Mouse (Mus musculus) lung, postnatal 4 days (tissue): Measurements from ENCODE around the gene Clstn3.

Experiments used
- DNase-seq, 2 experiments: peaks; one replicate each; pipeline ENCODE4 v3.0.0; 2021

Gene Clstn3

GRCm38 (mm10) chr6:124448186-124448852 is 16.3 kb downstream of the Clstn3 start:
- no peak for DNase-seq

DNA sequence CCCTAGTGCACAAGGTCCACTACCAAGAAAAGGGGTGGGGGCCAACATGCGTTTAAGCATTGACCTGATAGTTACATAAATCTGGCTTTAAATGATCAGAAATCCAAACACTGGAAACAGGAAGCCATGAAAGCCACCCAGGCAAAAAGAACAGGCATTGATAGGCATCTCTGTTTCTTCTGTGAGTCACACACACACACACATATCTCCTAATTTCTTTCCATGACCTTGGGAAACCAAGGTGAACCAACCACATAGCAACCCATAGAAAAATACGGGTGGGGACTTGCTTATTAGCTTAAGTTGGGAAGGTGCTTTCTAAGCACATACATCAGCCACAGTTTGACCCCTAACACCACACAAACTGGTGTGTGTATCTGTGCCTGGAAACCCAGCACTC is 17.2 kb downstream of the Clstn3 start:
- DNase-seq = no peak

DNA sequence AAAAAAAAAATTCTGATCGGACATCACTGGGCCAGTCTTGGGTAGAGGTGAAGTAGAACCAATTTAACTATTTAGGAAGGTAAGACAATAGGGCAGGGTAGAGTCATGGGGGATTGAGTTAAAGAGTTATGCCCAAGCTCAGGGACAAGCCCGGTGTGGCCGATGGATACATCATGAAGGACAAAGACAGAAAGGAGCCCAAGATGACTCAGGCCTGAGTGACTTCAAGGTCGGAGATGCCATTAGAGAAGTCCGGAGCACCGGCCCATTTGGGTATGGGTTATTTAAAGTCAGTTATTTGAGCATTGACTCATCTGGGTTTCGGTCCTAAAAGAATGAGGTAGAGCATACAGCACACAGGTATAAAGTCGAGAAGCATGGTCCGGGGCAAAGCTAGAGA is 18.1 kb downstream of the Clstn3 start:
- DNase-seq = no peak

DNA sequence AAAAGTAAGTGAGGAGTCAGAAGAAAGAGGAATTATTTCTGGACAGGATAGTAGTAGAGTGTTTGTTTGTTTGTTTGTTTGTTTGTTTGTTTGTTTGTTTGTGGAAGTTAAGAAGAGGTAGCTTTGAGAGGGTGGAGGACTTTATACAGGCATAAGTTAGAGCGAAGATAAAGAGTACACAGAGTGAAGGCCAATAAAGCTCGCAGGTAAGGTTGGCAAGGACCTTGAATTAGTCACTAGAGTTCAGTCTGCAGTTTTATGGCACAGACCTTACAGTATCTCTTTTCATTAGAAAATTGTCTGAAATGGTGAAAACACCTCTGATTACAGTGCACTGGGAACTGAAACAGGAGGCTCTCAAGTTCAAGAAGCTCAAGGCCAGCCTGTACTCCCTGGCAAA is 18.6 kb downstream of the Clstn3 start:
- DNase-seq = no peak

- DNase-seq = no peak
These were observed 21.3 kb downstream of the Clstn3 start for GRCm38 (mm10) chr6:124443338-124443737.

GRCm38 (mm10) chr6:124436245-124436644 is 28.3 kb downstream of the Clstn3 start:
- DNase-seq = no peak

DNA sequence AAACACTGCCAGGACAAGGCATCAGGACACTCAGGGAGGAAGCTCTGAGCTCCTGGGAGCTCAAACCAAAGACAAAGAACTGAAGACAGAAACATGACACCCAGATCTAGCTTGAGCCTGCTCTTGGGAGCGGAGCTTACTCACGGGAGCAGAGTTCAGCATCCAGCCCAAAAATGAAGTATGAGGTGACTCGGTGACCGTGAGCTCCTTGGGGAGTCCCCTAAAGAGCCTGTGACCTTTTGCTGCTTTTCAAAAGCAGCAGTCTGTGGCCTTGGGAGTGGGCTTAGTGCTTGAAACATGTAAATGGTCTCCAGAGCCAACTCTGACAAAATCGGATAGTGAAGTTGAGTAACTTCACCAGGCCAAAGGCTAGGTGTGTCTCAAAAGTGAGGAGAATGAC is 29.4 kb downstream of the Clstn3 start:
- no peak for DNase-seq

GRCm38 (mm10) chr6:124433688-124434324 is 30.8 kb downstream of the Clstn3 start:
- DNase-seq = no peak

GRCm38 (mm10) chr6:124430784-124431495 is 33.7 kb downstream of the Clstn3 start:
- no peak for DNase-seq

DNA sequence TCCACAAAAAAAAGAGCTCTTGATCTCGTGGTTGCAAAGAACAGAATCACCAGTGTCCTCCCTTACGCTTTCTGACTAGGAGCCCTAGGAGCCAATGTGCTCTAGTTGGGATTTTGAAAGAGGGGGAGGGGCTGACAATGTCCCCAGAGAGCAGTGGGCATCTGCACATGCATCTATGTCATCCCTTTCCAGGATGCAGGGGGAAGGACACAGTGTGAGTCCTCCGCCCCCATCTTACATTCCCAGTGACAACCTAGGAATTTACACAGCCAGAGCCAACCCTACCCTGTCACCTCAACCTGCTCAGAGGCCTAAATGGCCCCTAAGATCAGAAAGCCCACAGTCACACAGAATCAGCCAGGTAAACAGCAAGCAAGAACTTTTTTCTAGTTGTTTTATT is 34.2 kb downstream of the Clstn3 start:
- no peak for DNase-seq

DNA sequence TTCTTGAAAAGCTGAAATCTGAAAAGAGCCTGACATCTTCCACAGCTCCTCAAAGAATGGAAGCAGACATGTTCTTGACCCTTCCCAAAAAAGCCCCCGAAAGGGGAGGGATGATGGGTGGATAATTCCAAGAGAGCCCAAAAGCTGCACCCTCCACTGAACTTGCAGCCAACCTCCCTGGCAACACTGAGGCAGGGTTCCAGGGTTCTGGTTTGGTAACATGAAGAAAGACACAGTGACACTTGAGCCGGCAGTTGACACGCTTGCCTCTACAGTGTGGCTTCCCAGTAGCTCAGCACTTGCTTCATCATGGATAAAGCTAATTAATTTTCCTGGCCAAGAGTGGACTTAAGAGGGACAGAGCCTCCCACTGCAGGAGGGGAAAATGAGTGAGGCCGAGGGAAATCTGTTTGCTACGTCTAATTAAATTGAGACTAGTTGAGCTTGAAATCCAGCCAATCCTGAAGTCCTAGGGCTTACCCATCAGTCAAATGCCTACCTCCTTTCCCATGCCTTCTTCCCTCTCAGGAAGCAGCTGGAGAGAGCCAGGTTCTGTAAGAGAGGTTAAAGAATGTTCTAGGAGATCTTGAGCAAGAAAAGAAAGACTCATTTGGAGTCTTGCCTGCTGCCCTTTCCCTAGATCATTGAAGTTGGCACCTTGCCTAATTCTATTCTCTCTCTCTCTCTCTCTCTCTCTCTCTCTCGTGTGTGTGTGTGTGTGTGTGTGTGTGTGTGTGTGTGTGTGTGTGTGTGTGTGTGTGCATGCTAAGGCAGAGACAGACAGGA is 36.6 kb downstream of the Clstn3 start:
- no peak for DNase-seq

DNA sequence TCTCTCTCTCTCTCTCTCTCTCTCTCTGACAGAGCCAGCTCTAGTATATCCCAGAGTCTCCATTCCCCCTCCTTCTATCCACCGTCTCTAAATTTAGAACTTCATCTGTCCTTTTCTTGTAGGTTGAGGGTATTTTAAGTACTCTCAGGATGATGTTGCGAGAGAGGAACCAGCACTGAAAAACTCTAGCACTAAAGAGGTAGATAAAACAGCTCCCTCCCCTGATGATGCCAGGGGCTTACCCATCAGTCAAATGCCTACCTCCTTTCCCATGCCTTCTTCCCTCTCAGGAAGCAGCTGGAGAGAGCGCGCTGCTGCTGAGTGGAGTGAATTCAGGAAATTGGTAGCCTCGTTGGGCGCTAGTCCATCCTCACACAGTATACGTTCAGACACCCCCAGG is 37.3 kb downstream of the Clstn3 start:
- DNase-seq = no peak

GRCm38 (mm10) chr6:124426604-124427003 is 38.0 kb downstream of the Clstn3 start:
- no peak for DNase-seq

DNA sequence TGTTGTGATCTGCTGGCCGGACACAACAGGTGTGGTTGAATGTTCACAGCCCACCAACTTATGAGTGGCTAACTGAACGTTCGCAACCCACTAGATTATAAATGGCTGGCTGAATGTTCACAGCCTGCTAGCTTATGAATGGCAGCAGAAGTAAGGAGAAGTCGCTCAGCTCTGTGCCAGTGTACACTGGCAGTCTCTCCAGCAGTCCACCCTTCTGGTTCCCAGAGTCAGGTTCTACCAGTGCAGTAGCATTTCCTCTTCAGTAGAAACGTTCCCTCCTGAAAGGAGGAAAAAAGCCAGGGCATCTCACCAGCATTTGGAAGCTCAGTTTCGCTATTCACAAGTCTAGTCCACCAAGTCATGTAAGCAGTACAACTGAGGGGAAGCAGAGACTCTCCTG is 39.1 kb downstream of the Clstn3 start:
- DNase-seq = no peak

GRCm38 (mm10) chr6:124425042-124425441 is 39.6 kb downstream of the Clstn3 start:
- DNase-seq = peak; percentile 37 to 61

DNA sequence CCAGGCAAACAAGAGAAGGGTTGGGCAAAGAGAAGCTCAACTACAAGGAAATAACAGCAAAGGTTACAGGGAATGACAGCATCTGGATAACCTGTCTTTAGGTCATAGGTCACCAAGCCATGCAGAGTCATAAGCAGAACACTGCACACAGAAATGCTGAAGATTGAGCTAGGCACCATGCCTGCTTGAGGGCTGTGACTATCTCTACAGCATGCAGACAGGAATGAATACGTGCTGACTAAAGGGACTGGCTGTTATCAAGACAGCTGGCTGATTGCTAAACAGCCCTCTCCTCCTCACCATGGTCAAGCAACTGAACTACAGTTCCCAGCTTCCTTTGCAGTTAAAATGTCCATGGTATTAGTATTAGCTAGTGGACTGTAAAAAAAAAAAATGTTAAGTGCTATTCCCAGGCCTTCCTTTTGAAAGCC is 40.5 kb downstream of the Clstn3 start:
- DNase-seq = no peak

- DNase-seq = no peak
These were observed 45.9 kb downstream of the Clstn3 start for GRCm38 (mm10) chr6:124418686-124419085.

DNA sequence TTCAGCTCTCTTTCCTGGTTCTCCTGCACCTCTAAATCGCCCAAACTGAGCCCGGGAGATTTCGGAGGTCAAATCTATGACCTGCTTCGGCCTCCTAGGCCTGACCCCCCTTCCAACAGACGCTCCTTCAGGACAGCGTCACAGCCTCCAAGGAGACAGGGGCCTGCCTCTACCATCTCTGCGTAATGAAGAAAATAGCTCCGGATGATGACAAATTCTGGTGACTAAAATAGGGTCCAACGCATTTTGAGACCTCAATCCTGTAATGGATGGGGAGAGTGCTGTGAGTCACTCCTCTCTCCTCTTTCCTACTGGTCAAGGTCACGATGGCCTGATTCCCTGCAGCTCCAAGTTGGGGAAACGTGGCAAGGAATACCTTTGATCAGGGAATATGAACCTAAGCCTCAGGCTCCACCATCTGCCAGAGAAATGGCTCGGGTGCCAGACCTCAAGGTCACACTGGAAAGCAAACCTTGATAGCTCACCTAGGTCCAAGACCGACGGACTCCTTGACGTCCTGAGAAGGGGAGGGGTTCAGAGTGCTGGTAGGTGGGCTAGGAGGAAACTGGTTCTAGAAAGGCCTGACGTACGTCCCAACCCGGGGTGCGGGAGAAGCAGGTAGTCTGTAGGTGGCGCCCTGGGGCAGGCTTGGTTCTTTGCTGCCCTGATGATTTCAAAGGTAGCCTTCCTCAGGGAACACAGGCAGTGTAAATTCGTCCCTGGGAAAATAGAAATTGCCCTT is 49.1 kb downstream of the Clstn3 start:
- DNase-seq = peak; percentile 75 to 87

- DNase-seq = peak; percentile 96 to 97
These were observed 49.7 kb downstream of the Clstn3 start, which contains the start of gene Pex5 for GRCm38 (mm10) chr6:124414927-124415325. Gene Pex5, minus strand, starts transcription at chr6:124415067.

GRCm38 (mm10) chr6:124414150-124414926 is 50.3 kb downstream of the Clstn3 start:
- peak; percentile 49 to 50 for DNase-seq

DNA sequence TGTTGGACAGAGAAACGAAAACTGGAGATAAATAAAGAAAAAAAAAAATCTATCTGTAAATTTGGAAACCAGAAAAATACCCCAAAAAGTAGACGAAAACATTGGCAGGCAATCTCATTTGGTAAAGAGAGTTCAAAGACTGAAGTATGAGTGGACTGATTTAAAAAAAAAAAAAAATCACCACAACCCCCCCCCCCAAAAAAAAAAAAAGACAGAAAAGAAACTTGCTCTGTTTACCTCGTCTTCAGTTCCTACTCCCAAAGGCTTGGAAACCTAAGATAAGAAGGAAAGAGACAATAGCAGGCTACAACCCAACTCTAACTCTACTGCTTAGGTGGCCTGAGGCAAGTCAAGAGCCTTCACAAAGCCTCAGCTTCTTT is 50.8 kb downstream of the Clstn3 start:
- DNase-seq = no peak

- DNase-seq = no peak
These were observed 56.2 kb downstream of the Clstn3 start for GRCm38 (mm10) chr6:124408355-124408754.
